Mouse (Mus musculus) cerebellum, postnatal 4 days (tissue): Measurements from ENCODE around the gene Trpm3.

Experiments
- DNase-seq, 2 experiments: peaks; one replicate each; pipeline ENCODE4 v3.0.0; 2022; ENCODE audit warnings: low spot score in 2 of 2, mixed read lengths in 1 of 2

Gene Trpm3

DNA sequence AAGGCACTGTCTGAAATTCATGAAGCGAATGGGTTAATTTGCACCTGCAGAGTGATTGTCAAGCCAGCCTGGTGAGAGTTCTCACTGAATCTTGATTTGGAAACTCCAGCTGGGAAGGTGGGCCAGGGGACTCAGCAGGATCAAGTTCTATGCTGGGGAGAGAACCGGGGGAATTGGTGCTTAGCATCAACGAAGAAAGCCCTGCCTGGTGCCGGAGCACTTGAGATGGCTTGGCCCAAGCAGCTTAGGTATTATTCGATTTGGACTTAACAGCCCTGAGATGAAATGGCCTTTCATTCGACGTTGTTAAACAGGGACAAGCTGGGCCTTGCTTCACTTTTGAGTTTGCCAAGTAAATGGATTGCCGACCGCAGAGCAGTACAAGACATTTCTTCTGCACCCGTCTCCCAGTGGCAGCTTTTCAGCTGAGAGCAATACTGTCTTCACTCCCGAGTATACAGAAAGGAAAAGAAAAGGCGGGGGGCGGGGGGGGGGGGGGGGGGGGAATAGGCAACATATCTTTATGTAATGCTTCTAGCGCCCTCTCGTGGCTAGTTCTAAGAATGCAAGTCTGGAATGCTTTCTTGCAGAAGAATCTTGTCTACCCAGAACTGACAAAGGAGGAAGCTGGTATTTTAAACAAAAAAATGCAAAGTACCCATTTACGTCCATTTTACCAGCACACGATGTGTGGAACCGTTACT lies 165.3 kb downstream of the Trpm3 start:
- DNase-seq, result peak; percentile 78 to 92

DNA sequence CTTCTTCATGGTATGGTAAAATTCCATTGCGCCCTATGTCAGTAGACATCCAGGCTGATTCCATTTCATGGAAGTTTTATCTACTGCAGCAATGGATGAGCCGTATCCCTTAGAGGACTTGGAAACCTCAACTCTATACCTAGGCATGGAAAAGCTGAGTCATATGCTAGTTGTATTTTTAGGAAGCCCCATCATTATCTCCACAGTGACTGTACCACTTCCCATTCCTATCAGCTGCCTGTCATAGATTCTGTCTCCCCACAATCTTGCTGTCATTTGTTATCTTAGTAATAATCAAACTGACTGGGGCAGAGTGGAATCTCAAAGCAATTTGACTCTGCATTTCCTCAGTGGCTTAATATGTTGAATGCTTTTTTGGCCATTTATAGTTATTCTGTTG lies 169.2 kb downstream of the Trpm3 start:
- no peak for DNase-seq

DNA sequence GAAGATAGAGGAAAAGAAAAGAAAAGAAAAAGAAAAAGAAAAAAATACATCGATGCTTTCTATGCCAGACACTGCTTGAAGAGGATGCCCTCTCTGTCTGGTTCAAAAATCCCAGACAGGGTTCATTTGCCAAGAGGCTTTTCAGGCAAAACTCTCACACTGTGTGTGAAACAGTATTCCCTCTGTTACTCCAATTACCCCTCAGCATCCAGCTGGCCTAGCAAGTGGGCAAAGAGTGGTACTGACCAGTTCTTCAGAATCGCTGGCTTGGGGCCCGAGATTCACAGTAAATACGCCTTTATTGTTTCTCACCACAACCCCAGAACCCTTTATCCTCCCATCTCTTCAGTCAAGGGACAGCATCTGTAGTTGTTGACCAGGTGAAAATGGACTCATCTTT lies 178.5 kb downstream of the Trpm3 start:
- peak in 1 of 2 experiments; percentile 17 for DNase-seq

DNA sequence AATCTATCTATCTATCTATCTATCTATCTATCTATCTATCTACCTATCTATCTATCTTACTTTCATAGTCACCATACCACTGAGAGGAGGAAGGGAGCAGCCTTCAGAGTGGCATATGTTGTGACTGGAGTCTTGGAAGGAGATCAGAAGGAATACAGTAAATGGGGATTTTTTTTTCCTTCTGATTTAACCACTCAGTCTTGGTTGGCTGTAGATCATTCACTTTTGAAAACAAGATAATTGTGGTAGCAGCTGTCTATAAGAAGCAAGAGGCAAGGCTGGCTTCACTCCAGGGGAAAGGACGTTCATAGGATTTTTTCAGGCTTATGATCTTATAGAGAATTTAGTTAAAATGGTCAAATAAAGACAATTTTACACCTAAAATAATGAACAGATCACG lies 188.0 kb downstream of the Trpm3 start:
- no peak for DNase-seq

DNA sequence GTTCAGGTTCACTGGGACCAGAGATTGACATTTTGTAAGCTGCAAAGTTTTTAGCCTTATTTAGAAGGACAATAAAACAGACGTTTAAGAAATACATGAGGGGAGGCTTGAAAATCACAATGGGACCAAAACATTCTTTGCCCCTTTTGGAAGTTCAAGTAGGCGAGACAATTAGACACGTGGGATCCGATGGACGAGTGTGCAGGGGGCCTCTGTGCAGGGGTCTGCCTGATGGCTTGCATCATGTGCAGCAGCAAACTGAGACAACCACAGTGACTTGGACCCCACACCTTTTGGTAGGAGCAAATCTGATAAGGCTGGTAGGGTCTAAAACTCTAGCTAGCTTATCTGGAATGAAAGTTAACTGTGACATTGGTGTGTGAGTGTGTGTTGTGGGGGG lies 188.4 kb downstream of the Trpm3 start:
- no peak for DNase-seq

DNA sequence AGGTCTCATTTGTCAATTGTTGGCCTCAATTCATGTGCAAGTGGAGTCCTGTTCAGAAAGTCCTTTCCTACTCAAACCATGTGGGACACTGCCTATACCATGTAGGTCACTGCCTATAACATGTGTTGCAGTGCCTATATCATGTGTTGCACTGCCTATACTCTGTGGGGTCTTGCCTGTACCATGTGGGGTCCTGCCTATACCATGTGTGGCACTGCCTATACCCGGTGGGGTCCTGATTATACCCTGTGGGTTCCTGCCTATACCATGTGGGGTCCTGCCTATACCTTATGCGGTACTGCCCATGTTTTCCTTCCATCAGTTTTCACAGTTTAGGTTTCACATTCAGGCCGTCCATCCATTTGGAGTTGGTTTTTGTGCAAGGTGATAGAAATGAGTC lies 197.4 kb downstream of the Trpm3 start:
- no peak for DNase-seq

DNA sequence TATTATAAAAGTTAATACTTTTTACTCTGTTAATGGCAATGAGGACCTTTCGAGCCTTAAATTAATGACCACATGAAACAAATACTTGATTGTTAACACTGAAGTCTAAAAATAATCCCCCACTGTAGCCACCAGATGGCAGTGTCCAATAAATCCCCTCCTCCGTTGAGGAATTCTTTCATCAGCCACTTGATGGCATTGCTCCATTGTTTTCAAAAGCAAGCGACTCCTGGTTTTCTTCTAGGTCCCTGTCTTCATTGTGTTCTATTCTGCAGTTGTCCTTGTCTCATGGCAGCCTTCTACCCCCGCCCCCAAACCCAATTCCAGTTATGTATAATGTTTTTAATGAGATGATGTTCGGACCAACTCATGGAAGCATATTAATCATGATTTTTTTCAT lies 198.6 kb downstream of the Trpm3 start:
- DNase-seq, result peak in 1 of 2 experiments; percentile 47

DNA sequence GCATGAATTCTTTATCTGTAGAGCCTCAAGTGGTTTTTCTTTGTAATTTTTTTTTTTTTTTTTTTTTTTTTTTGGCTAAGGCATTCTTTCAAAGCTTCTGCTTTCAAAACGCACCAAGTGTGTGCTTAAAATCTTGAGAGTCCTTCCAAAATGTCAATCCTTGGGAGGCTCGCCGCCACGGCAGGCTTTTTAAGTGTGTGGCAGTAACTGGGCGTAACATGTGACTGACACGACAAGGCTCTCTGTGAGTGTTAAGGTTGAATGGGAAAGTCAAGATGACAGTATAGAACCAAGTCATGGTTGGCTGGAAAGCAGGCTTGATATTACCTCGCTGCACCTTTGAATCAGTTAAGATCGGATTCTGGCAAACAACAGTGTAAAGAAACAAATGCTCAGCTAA lies 200.1 kb downstream of the Trpm3 start:
- DNase-seq, result no peak

DNA sequence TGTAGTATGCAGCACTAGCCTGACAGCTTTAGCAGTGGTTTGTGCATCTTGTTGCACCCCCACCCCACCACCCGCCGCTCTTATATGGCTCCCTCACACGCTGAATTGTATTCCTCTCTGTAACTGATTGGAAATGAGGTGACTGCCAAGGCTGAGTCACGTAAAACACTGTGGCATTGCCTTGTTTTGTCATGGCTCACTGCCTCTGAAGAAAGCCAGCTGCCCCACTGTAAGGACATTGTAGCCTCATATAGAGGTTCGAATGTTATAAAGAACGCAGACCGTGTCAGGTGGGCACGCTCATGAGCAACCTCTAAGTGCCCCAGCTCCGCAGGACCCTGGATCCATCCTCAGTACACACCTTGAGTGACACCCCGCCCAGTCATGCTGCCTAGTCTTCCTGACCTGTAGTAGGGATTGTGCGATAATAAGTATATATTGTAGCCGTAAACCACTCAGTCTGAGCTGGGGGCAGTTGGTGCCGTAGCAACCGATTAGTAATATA lies 215.2 kb downstream of the Trpm3 start:
- no peak for DNase-seq

DNA sequence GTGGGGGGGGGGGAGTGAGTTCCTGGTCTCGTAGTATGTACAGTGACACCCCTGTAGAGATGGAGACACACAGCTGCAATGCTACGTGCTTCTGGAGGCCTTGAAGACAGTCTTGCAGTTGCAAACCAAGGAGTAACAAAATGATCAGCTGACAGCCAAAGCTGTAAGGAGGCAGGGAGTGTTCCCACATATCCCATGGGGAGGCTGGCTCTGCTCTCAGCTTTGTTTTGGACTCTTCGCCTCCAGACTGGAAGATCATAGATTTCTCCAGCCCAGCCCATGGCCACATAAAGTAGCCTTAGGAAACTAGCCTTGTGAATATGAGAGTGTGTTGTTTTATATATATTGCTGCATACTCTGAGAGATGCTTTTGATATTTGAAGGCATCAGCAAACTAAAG lies 248.0 kb downstream of the Trpm3 start:
- no peak for DNase-seq

DNA sequence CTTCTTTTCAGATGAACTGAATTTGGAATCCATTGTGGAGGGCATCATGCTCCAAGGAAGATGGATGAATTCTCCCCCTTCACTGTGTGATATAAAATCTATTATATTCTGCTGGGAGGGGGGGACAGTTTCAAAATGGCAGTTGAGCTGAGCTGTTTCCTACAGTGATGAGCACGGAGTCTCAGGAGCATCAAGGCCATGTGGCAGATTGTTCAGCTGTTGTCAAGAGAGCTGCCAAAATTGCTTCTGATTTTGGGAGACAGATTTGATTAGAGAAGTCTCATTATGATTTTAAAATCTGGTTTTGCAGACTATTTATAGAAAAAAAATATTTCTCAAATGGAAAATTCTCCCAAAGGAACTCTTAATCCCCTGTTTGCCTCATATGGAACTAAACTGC lies 255.9 kb downstream of the Trpm3 start:
- DNase-seq, result no peak

DNA sequence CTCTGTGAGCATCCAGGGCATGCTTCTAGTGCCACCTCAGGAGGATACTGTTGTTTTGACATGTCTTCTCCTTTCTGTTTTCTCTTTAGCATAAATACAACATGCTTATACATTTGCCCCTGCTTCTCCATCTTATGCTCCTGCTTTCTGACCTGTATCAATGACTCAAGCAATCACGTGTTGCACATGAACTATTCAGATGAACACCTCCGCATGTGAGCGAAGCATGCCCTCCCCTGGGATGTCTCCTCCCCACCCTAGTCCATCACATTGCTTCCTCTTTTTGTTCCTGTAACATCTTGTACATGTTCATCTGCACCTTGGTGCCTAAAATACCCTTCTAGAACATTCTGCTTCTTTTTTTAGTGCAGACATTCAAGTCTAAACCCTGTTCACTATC lies 265.2 kb downstream of the Trpm3 start:
- DNase-seq, result no peak

DNA sequence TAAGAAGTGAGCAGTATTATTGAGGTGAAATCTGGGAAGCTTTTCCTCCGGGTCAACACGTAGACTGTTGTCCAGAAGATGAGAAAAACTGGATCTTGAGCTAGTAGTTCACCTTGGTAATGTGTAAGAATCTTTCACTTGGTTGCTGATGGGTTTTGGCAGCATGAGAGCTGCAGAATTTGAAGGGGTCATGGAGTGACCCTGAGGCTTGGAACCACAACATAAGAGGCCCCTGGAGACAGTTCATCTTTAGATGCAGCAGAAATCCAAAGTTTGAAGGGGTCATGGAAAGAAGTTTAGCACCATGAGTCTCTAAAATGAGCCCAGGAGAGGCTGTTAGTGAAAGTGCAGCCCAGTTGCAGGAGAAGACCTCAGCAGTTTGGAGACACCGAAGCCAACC lies 279.4 kb downstream of the Trpm3 start:
- DNase-seq, result no peak

DNA sequence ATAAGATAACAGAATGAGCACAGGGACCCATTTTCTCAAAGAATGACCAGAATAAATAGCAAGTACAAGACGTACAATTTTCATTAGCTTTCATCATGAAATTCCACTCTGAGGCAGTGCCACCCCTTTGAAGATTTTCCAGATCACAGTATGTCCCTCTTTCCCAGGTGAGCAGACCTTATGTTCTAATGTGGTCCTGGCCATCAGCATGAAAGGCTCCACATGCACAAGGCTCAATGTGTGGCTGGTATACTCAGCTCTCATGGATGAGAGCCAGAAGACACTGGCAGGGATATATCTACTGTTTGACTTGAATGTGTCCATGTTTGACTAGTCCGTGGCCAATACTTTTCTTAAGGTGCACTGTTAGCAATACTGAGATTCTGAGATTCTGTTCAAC lies 298.4 kb downstream of the Trpm3 start:
- DNase-seq, result no peak

DNA sequence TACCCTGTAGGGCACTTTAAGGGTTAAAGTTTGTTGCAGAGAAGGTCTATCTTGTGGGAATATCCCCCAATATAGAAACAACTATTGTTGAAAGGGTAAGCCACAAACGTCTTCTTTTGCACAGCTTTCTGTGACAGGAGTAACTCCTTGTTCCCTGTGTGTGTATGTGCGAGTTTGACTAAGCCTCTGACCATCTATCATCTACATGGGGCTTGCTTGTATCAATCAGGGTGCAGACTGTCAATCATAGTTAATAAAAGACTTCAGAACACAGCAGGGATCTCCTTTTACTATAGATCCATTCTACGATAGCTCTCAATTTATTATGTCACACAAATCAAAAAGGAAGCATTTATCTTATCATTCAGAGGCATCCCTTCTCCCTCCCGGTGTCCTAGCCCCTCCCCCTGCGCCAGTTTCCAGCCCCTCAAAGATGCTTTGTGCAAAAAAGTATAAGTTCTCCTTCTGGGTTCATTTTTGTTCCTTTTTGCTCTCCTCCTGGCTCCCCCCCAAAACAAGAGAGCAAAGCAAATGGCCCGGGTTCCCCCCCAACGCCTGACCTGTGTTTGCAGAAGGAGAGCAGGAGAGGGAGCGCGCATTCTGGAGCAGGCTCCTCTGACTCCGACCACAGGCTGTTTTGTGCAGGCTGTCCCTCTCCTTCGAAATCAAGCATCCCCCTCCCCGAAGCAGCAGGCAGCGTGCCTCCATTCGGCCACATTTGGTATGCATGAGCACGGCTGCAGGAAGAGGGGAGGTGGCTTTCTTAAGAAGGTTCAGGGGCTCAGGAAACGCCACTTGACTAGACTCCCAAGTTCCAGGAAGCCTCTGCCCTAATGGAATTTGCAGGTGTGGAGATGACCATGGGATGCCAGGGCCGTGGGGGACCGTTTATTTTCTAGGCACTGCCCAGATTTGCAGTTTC lies 308.8 kb downstream of the Trpm3 start:
- peak; percentile 24 to 39 for DNase-seq

DNA sequence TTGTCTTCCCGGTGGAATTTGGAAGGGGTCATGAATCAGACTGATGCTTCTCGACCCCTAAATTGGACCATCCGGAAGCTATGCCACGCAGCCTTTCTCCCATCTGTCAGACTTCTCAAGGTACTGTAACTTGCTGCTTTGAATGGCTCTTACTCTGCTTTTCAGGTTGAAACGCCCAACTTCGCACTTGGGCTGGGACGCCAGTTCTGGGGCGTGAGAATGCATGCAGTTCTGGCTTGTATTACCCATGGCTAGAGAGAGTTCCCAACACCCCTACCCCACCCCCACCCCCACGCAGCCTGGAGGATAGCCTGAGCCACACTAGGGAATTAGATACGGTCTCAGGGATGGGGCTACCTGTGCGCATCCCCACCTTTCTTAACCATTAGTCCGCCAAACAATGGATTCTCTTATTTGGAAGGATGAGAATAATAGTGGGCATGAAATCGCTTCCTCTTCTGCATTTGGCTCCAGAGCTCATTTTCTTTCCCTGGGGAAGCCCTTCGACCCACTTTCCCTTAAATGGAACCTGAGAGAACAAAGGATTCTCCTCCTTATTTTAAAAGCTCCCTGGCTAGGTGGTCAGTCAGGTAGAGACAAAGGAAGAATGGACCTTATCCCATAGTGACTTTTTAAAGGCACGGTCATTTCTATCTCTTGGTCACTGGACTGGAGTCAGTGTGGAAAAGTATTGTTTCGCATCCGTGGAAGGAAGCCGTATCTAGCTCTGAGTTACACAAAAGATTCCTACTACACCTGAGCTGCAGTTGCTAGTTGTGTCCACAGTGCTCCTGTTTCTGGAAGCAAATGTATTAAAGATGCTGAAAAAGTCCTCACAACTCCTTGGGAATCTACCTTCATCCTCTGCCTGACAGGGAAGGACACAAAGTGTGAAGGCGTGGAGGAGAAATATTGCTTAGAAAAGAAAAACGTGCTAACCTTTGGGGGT lies 309.8 kb downstream of the Trpm3 start:
- DNase-seq, result peak in 1 of 2 experiments; percentile 5

DNA sequence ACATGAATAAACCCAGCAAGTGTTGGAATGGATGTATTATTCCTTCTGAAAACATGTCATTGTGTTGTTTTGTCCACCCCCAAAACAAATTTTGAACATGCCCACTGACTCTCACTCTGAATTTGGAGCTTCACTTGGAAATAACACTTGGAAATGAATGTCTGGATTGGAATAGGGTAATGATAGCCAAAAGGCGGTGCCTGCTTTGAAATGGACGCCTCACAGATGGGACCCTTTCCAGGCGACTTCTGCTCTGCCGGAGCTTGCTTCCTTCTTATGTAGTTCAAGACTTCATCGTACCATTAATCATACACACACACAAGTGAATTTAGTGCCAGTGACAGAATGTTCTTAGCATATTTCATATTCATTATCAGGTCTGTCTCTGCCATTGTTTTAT lies 312.4 kb downstream of the Trpm3 start:
- DNase-seq, result no peak

DNA sequence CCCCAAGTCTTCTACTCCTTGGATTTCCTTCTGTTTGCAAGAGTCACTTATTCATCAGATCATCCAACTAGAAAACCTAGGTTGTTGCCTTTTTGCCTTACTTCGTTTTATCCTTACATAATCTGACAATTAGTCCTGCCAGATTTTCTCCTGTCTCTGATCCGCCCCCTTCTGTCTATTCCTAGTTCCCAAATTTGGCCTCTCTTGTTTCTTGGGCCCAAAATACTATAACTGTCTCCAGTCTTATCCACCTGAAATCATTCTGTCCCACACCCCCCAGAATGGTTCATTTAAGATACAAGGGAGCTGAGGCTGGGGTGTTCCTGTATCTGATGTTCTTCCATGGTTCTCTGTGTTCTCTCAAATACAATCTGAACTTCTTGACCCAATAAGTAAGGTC lies 318.1 kb downstream of the Trpm3 start:
- DNase-seq, result no peak

DNA sequence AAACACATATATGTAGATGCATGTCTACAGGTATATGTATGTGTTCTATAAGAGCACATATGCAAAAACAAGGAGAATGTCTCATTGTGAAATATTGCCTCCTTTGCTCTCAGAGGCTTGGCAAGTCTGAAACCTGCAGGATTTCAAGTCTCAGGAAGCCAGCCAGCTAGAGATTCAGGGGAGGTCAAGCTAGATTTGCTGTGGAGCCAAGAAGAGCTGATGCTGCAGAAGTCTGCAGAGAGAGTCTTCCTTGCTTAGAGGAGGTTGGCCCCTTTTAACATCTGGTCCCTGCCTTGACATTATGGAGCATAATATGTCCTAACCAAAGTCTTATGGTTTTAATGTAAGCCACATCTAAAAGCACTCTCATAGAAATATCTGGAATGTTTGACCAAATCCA lies 323.2 kb downstream of the Trpm3 start:
- no peak for DNase-seq

DNA sequence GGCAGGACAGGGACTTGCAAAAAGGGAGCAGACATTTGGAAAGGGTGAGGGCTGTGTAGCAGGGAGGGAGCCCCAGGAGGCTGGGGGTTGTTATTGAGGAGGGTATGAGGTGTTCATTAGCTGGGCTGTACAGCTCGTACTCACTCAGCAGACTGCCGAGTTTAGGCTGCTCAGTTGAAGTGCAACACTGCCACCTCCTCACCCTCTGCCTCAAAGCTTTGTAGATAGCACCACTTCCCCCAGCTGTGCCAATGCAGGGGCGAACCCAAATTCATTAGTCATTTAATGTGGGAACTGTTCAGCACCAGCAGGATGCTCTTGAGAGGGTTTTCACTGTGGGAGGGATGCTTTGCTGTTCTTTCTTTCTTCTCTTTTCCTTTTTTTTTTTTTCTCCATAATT lies 324.7 kb downstream of the Trpm3 start:
- DNase-seq, result no peak

DNA sequence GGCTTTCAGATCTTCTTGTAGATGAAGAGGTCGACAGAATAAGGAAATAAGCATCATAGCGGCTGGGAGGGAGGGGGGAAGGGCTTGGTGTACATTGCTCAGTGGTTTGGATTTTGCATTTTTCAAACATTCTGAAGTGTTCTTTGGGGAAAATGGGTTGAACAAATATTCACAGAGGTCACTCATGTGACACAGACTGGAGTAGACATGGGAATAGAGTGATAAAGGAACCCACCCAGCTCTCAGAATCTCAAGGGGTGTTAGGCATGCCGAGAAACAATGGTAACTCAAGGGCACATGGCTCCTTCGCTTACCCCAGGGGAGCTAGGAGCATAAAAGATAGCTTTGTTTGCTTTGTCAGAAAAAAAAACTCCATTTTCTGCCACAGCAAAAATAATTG lies 330.8 kb downstream of the Trpm3 start:
- DNase-seq, result no peak
